Mouse (Mus musculus): ENCODE data around the gene Jade3.

- TF ChIP-seq EP300 (IDR thresholded peaks at IDR 0.05; ENCODE audit: low read depth) (no peak), CTCF (IDR thresholded peaks at IDR 0.05; ENCODE audit: low read depth) (no peak)
Observed at GRCm38 (mm10) chrX:20547609-20548008, 122.1 kb downstream of the Jade3 start.
